Mouse (Mus musculus) right cerebral cortex, adult 2 months (tissue): ENCODE measurements around the gene Mpi.

Experiments
- DNase-seq, 2 experiments: peaks; one replicate each; pipeline ENCODE4 v3.0.0; 2021 to 2022; ENCODE audit warnings: low spot score in 2 of 2

The Mpi gene

GRCm38 (mm10) chr9:57561711-57562099 is 9.1 kb upstream of the Mpi start:
- no peak for DNase-seq

GRCm38 (mm10) chr9:57560861-57561710 is 8.5 kb upstream of the Mpi start, which contains the start of gene Scamp2:
Scamp2 (plus strand) TSS chr9:57560943.
- peak; percentile 94 to 97 for DNase-seq

- peak in 1 of 2 experiments; percentile 36 for DNase-seq
These were observed 7.7 kb upstream of the Mpi start for GRCm38 (mm10) chr9:57560263-57560662.

- no peak for DNase-seq
These were observed 7.0 kb upstream of the Mpi start for GRCm38 (mm10) chr9:57559568-57559967.

- DNase-seq: no peak
These were observed 6.1 kb upstream of the Mpi start for GRCm38 (mm10) chr9:57558625-57559024.

- no peak for DNase-seq
These were observed 4.7 kb upstream of the Mpi start for GRCm38 (mm10) chr9:57557215-57557614.

- DNase-seq: no peak
These were observed 2.2 kb upstream of the Mpi start for GRCm38 (mm10) chr9:57554753-57555152.

GRCm38 (mm10) chr9:57553119-57553518 is 556 bp upstream of the Mpi start:
- DNase-seq: no peak

- DNase-seq: no peak
These were observed 2.3 kb downstream of the Mpi start for GRCm38 (mm10) chr9:57550126-57550862.

GRCm38 (mm10) chr9:57549186-57549585 is 3.4 kb downstream of the Mpi start:
- no peak for DNase-seq

- no peak for DNase-seq
These were observed 4.7 kb downstream of the Mpi start for GRCm38 (mm10) chr9:57547869-57548268.

GRCm38 (mm10) chr9:57547287-57547686 is 5.3 kb downstream of the Mpi start:
- DNase-seq: no peak

- DNase-seq: no peak
These were observed 8.6 kb downstream of the Mpi start for GRCm38 (mm10) chr9:57543951-57544350.

GRCm38 (mm10) chr9:57541312-57541711 is 11.3 kb downstream of the Mpi start:
- DNase-seq: peak in 1 of 2 experiments; percentile 62

- no peak for DNase-seq
These were observed 13.0 kb downstream of the Mpi start for GRCm38 (mm10) chr9:57539550-57539949.

GRCm38 (mm10) chr9:57537728-57538181 is 14.8 kb downstream of the Mpi start:
- DNase-seq: no peak

GRCm38 (mm10) chr9:57537044-57537727 is 15.4 kb downstream of the Mpi start, which contains the start of gene Fam219b:
Fam219b (plus strand) TSS chr9:57537528.
- peak; percentile 92 for DNase-seq

GRCm38 (mm10) chr9:57536362-57536761 is 16.2 kb downstream of the Mpi start:
- DNase-seq: no peak

- no peak for DNase-seq
These were observed 20.6 kb downstream of the Mpi start for GRCm38 (mm10) chr9:57531946-57532345.

- no peak for DNase-seq
These were observed 26.1 kb downstream of the Mpi start for GRCm38 (mm10) chr9:57526435-57526834.

GRCm38 (mm10) chr9:57525516-57525915 is 27.0 kb downstream of the Mpi start:
- DNase-seq: no peak

- no peak for DNase-seq
These were observed 28.1 kb downstream of the Mpi start for GRCm38 (mm10) chr9:57524439-57524838.
